Mouse (Mus musculus): ENCODE measurements at regions not wholly inside any gene's neighbourhood (a gene's known extent, or its start where the extent isn't known, plus 50 kb on each side); places are given as distances from the start of the nearest gene placed in this dataset.

GRCm38 (mm10) chr1:137373509-137374420, 413.5 kb upstream of the Nr5a2 start:
- no peak for TF ChIP-seq MYC (IDR thresholded peaks at IDR 0.05; ENCODE audit: low read depth, low read length)
- no peak for TF ChIP-seq MAX (IDR thresholded peaks at IDR 0.05; ENCODE audit: low read length)
- no peak for TF ChIP-seq USF2 (conservative IDR thresholded peaks at IDR 0.05; ENCODE audit: low read depth, low read length)
